Mouse (Mus musculus) testis, adult 2 months (tissue): ENCODE data around the gene Cdon.

Source experiments
- CTCF ChIP-seq: fragments of 200-500 bp; IDR thresholded peaks from 2 replicates; pipeline ENCODE4 v1.5.1; 2012; ENCODE audit warnings: low read depth, mild to moderate bottlenecking, inconsistent platforms, low read length, moderate library complexity; ENCODE audit not compliant: control insufficient read depth, insufficient read depth, insufficient replicate concordance
- POLR2A ChIP-seq: fragments of 200-500 bp; IDR thresholded peaks from 2 replicates; pipeline ENCODE4 v1.6.1; 2012; ENCODE audit warnings: low read depth, mild to moderate bottlenecking, inconsistent platforms, low read length, moderate library complexity; ENCODE audit not compliant: control insufficient read depth

GRCm38 (mm10) chr9:35486616-35487015 is 65.7 kb downstream of the Cdon start:
- TF ChIP-seq CTCF (no peak), POLR2A (no peak)
